ENCODE assay signal across 9 mouse cellular contexts in the genomic region with DNA sequence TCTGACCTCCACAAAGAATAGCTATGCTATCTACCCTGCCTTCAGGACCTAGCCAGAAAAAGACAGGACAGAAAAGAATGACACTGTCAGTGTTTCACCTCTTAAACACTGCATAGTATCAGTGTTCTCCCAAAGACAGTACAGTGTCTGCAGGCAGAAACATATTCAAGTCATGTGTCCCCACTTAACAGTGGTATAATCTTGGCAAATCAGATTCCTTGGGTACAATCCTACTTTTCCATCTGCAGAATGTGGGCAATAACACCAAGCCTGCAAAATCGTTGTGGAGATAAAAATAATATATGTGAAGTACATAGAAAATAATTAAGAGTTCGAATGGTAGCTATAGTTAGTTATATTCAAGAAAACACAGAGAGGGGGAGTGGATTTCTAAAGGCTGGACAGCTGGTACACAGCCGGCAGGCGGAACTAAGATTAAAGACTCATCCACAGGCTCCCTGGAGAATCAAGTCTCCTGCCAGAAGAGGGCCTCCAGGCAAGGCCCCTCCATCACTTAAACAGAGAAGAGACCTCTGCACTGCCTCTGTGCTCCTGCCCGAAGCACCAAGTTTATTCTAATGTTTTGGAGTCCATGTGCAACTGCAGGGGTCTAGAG. TPM values are rescaled to one million over a fixed set of nuclear protein-coding genes. Genes with fewer than 3 reads are reported as not detected.
DNase-seq lines count a peak whose midpoint lies in the region; ATAC-seq lines count a peak whose summit lies in the region.
"Had no signal": no experiment of that assay in that cellular context is flagged by ENCODE, and none has a peak within 500 bp of the region (broad histone marks: within the 10 kb centered on the region; RNA-seq: fewer than 3 reads in every experiment).

No protein-coding gene starts in this region.

- no peak overlapping the region for H3K27ac ChIP-seq in liver, embryonic 16.5 days (ENCODE audit: low read length)
- H3K27ac ChIP-seq in liver, embryonic 12.5 days, result no peak overlapping the region
- H3K27ac ChIP-seq in kidney, embryonic 15.5 days, result no peak overlapping the region
- H3K27ac ChIP-seq in kidney, embryonic 14.5 days (ENCODE audit: low read depth, low read length), result no peak overlapping the region
- H3K27ac ChIP-seq: embryonic facial prominence, embryonic 13.5 days had no signal

- no peaks in the 10 kb centered on the region for H3K36me3 ChIP-seq in liver, embryonic 16.5 days (ENCODE audit: control insufficient read depth, insufficient read depth)
- no peaks in the 10 kb centered on the region for H3K36me3 ChIP-seq in liver, embryonic 12.5 days
- no peaks in the 10 kb centered on the region for H3K36me3 ChIP-seq in kidney, embryonic 15.5 days
- no peaks in the 10 kb centered on the region for H3K36me3 ChIP-seq in kidney, embryonic 14.5 days (ENCODE audit: control insufficient read depth, insufficient read depth, low read length)
- H3K36me3 ChIP-seq: embryonic facial prominence, embryonic 13.5 days had no signal

- no peak overlapping the region for H3K4me2 ChIP-seq in liver, embryonic 16.5 days (ENCODE audit: low read depth, low read length)
- H3K4me2 ChIP-seq in liver, embryonic 12.5 days, result no peak overlapping the region
- H3K4me2 ChIP-seq in kidney, embryonic 15.5 days, result no peak overlapping the region
- H3K4me2 ChIP-seq in kidney, embryonic 14.5 days (replicated peaks; ENCODE audit: low read depth, low read length), result no peak overlapping the region
- H3K4me2 ChIP-seq: embryonic facial prominence, embryonic 13.5 days had no signal

- no peak overlapping the region for H3K4me3 ChIP-seq in liver, embryonic 16.5 days (ENCODE audit: low read depth, low read length)
- no peak overlapping the region for H3K4me3 ChIP-seq in liver, embryonic 12.5 days
- no peak overlapping the region for H3K4me3 ChIP-seq in kidney, embryonic 15.5 days (replicated peaks)
- no peak overlapping the region for H3K4me3 ChIP-seq in kidney, embryonic 14.5 days (ENCODE audit: low read length)
- H3K4me3 ChIP-seq: embryonic facial prominence, embryonic 13.5 days had no signal

- H3K9ac ChIP-seq in liver, embryonic 16.5 days (ENCODE audit: low read depth, low read length), result no peak overlapping the region
- no peak overlapping the region for H3K9ac ChIP-seq in liver, embryonic 12.5 days
- no peak overlapping the region for H3K9ac ChIP-seq in kidney, embryonic 15.5 days
- H3K9ac ChIP-seq in kidney, embryonic 14.5 days (ENCODE audit: low read depth, low read length), result no peak overlapping the region
- H3K9ac ChIP-seq: embryonic facial prominence, embryonic 13.5 days had no signal

- H3K9me3 ChIP-seq in liver, embryonic 16.5 days (replicated peaks; ENCODE audit: control insufficient read depth, low read length), result no peaks in the 10 kb centered on the region
- no peaks in the 10 kb centered on the region for H3K9me3 ChIP-seq in liver, embryonic 12.5 days (replicated peaks)
- H3K9me3 ChIP-seq in kidney, embryonic 15.5 days (replicated peaks), result no peaks in the 10 kb centered on the region
- no peaks in the 10 kb centered on the region for H3K9me3 ChIP-seq in kidney, embryonic 14.5 days (ENCODE audit: control insufficient read depth, low read length)
- H3K9me3 ChIP-seq: embryonic facial prominence, embryonic 13.5 days had no signal

- WGBS in liver, embryonic 16.5 days (ENCODE audit: insufficient replicate concordance), result 56% methylated on average over 5 of the region's 5 CpGs
- WGBS in liver, embryonic 12.5 days (ENCODE audit: insufficient replicate concordance), result 56% methylated on average over 5 of the region's 5 CpGs
- WGBS in kidney, embryonic 15.5 days, result 57% methylated on average over 5 of the region's 5 CpGs
- 63% methylated on average over 5 of the region's 5 CpGs for WGBS in kidney, embryonic 14.5 days

- peak; percentile 51 to 62 for DNase-seq in left cerebral cortex, adult 18-20 months (ENCODE audit: low spot score in 2 of 2)
- DNase-seq in right cerebral cortex, postnatal 4 days, result peak; percentile 7
- DNase-seq in spleen, adult 12 weeks (ENCODE audit: low spot score), result no peak

- H3K4me1 ChIP-seq in liver, embryonic 16.5 days (ENCODE audit: control insufficient read depth, low read depth, low read length), result no peaks in the 10 kb centered on the region
- peaks cover under 1% of the 10 kb centered on the region; the same call in 1 of the 2 replicates for H3K4me1 ChIP-seq in liver, embryonic 12.5 days
- no peaks in the 10 kb centered on the region for H3K4me1 ChIP-seq in kidney, embryonic 15.5 days
- H3K4me1 ChIP-seq in kidney, embryonic 14.5 days (ENCODE audit: control insufficient read depth, insufficient read depth, low read length), result no peaks in the 10 kb centered on the region
- H3K4me1 ChIP-seq: embryonic facial prominence, embryonic 13.5 days had no signal

- no peaks in the 10 kb centered on the region for H3K27me3 ChIP-seq in liver, embryonic 16.5 days (ENCODE audit: control insufficient read depth, insufficient read depth, low read depth, low read length)
- no peaks in the 10 kb centered on the region for H3K27me3 ChIP-seq in liver, embryonic 12.5 days (replicated peaks)
- no peaks in the 10 kb centered on the region for H3K27me3 ChIP-seq in kidney, embryonic 15.5 days
- no peaks in the 10 kb centered on the region for H3K27me3 ChIP-seq in kidney, embryonic 14.5 days (ENCODE audit: control insufficient read depth, insufficient read depth, low read length)
- H3K27me3 ChIP-seq: embryonic facial prominence, embryonic 13.5 days had no signal

- 0 out of 2 replicates have a peak, but pooled peaks have one; percentile 16 for ATAC-seq in liver, embryonic 16.5 days (ENCODE audit: low read depth)
- ATAC-seq in liver, embryonic 12.5 days, result no peak
- ATAC-seq in frontal cortex, adult (ENCODE audit: low TSS enrichment), result peak; percentile 83
- ATAC-seq in kidney, embryonic 15.5 days (replicated peaks; ENCODE audit: low FRiP score), result no peak
- ATAC-seq in kidney, embryonic 14.5 days (ENCODE audit: low FRiP score, low TSS enrichment), result no peak

RNA-seq across cellular contexts. Expression of a gene that starts 53.4 kb away (rescaled TPM):
- 7.7 and 9.4 TPM in 2 replicates for polyA plus RNA-seq in liver, embryonic 16.5 days (2015; fragmentation: Nextera tagmentation; extraction: Ambion mirVana)
- 26.6 and 28.3 TPM in 2 replicates for polyA plus RNA-seq in liver, embryonic 12.5 days (2016; fragmentation: Nextera tagmentation; extraction: Ambion mirVana)
- total RNA-seq in left cerebral cortex, adult 18-20 months (2021), result 10 to 100 TPM; 58.2 to 62.0 TPM
- 95.6 TPM in 2 replicates for polyA plus RNA-seq in kidney, embryonic 15.5 days (2015; fragmentation: Nextera tagmentation; extraction: Ambion mirVana)
- polyA plus RNA-seq in kidney, embryonic 14.5 days (2014; fragmentation: Nextera tagmentation; extraction: Ambion mirVana), result 70.5 and 90.2 TPM in 2 replicates

Comparison
In these comparisons a context has a peak if more than half of its experiments do, and no peak if none do; other contexts are left out.
1. ATAC-seq: peak in liver, embryonic 16.5 days (single experiment) and frontal cortex, adult (single experiment); none in liver, embryonic 12.5 days (single experiment), kidney, embryonic 15.5 days (single experiment) and kidney, embryonic 14.5 days (single experiment).